Mouse (Mus musculus): ENCODE measurements around the gene Crtam. TPM values are rescaled to one million over a fixed set of nuclear protein-coding genes. Genes with fewer than 3 reads are reported as not detected.

Crtam gene
- total and polyA plus RNA-seq, 3 experiments, result not detected

DNA sequence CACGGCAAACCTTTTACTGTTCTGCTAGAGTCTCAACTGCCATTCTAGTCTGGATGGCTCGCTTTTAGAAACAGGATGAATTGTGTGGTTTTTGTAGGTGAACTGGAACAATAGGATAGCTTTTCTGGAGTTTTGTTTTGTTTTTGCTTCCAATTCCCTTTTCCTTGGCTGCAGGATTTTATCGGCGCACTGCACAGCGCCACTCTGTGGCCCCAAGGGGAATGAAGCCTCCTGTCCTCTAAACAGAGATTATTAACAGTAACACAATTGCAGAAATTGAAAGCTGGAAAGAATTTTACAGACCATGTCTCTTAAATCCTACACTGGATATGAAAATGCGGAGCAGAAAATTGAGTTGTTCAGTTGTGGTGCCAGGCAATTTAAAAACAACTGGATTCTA is 21.9 kb downstream of the Crtam start:
- TF ChIP-seq KAT2A (IDR thresholded peaks at IDR 0.05; ENCODE audit: insufficient replicate concordance, low read length) (no peak), USF1 (IDR thresholded peaks at IDR 0.05; ENCODE audit: low read depth, low read length) (no peak), ZMIZ1 (IDR thresholded peaks at IDR 0.05; ENCODE audit: low read depth, low read length) (no peak), USF2 (conservative IDR thresholded peaks at IDR 0.05; ENCODE audit: low read depth, low read length) (no peak), EP300 (IDR thresholded peaks at IDR 0.05; ENCODE audit: low read length) (no peak), NRF1 (IDR thresholded peaks at IDR 0.05; ENCODE audit: low read depth, low read length) (no peak), CHD2 (IDR thresholded peaks at IDR 0.05; ENCODE audit: low read length) (no peak), HCFC1 (IDR thresholded peaks at IDR 0.05; ENCODE audit: low read depth, low read length) (no peak), IRF4 (IDR thresholded peaks at IDR 0.05; ENCODE audit: low read depth, low read length) (no peak), NELFE (IDR thresholded peaks at IDR 0.05; ENCODE audit: low read depth, low read length) (no peak), BHLHE40 (IDR thresholded peaks at IDR 0.05; ENCODE audit: low read depth, low read length) (no peak), ZNF384 (IDR thresholded peaks at IDR 0.05; ENCODE audit: low read depth, low read length) (no peak), MYC (IDR thresholded peaks at IDR 0.05; ENCODE audit: low read depth, low read length) (no peak), SMC3 (IDR thresholded peaks at IDR 0.05; ENCODE audit: low read depth, low read length) (peak; percentile 33), GABPA (IDR thresholded peaks at IDR 0.05; ENCODE audit: insufficient replicate concordance, low read depth, low read length) (no peak), POLR2AphosphoS2 (IDR thresholded peaks at IDR 0.05; ENCODE audit: low read depth, low read length) (no peak), CHD1 (IDR thresholded peaks at IDR 0.05; ENCODE audit: low read depth, low read length) (no peak), UBTF (IDR thresholded peaks at IDR 0.05; ENCODE audit: low read depth, low read length) (no peak), RAD21 (IDR thresholded peaks at IDR 0.05; ENCODE audit: low read depth, low read length) (peak; percentile 16), ETS1 (conservative IDR thresholded peaks at IDR 0.05; ENCODE audit: low read depth, low read length) (no peak), E2F4 (IDR thresholded peaks at IDR 0.05; ENCODE audit: insufficient replicate concordance, low read depth, low read length) (no peak), MAZ (IDR thresholded peaks at IDR 0.05; ENCODE audit: low read depth, low read length) (no peak), PAX5 (IDR thresholded peaks at IDR 0.05; ENCODE audit: low read length) (no peak), ELF1 (IDR thresholded peaks at IDR 0.05; ENCODE audit: low read depth, low read length) (no peak), RCOR1 (conservative IDR thresholded peaks at IDR 0.05; ENCODE audit: low read depth, low read length) (no peak), CTCF (conservative IDR thresholded peaks at IDR 0.05 in 1 of 2, IDR thresholded peaks at IDR 0.05 in 1 of 2; ENCODE audit: low read depth in 2 of 2, low read length in 2 of 2) (peak in 1 of 2 experiments; percentile 56; a peak in 2 of 4 replicates)
- no peak overlapping the region for H3K4me2 ChIP-seq (ENCODE audit: insufficient read depth, low read depth, poor library complexity, severe bottlenecking)
- no peaks in the 10 kb centered on the region for H3K4me1 ChIP-seq (ENCODE audit: control insufficient read depth in 1 of 2, insufficient read depth in 2 of 2)
- dilution Hi-C loops (cut with MboI; ENCODE audit: extremely low pct_ligation_motif_present, extremely low pct_unique_long_range_greater_than_20kb, low sequenced_read_pairs), result no loop called here
- H3K27me3 ChIP-seq (replicated peaks), result no peaks in the 10 kb centered on the region
- no peak overlapping the region for H3K27ac ChIP-seq (ENCODE audit: insufficient read depth, low read depth)
- H3K79me2 ChIP-seq (replicated peaks; ENCODE audit: control insufficient read depth, extremely low read depth, insufficient read depth, poor library complexity, severe bottlenecking), result no peaks in the 10 kb centered on the region
- H3K9me3 ChIP-seq (replicated peaks; ENCODE audit: low read length), result no peaks in the 10 kb centered on the region
- in situ Hi-C loops (cut with MboI; ENCODE audit: low pct_ligation_motif_present, low pct_unique_long_range_greater_than_20kb, low sequenced_read_pairs), result loop anchor here (25.0 kb wide), 3 partner anchors 170 to 955 kb away; partner anchors contain the start of gene Hspa8
- H3K36me3 ChIP-seq (replicated peaks in 1 of 2; ENCODE audit: control insufficient read depth in 1 of 2, insufficient read depth in 1 of 2, low read length in 1 of 2), result no peaks in the 10 kb centered on the region
- no peak for DNase-seq (ENCODE audit: extremely low read depth)
- H3K9ac ChIP-seq (ENCODE audit: insufficient read depth, low read depth), result no peak overlapping the region
- H3K4me3 ChIP-seq (replicated peaks in 1 of 3; ENCODE audit: low read depth in 2 of 3, low read length in 2 of 3, poor library complexity in 1 of 3), result no peak overlapping the region

All from CH12.LX (cell line).